Mouse (Mus musculus) layer of hippocampus, adult 8-10 months (tissue): ENCODE measurements around the gene Rfk. TPM values are rescaled to one million over a fixed set of nuclear protein-coding genes. Genes with fewer than 3 reads are reported as not detected.

Experiments used
- DNase-seq, 2 experiments: peaks; one replicate each; pipeline ENCODE4 v3.0.0; 2022; ENCODE audit warnings: low spot score in 2 of 2
- total RNA-seq, 4 experiments: library from RNA; stranded (reverse); gene quantifications; 2 replicates each; pipeline ENCODE4 v1.2.4; 2022

Rfk gene
- total RNA-seq, 4 experiments from 2014 or later: 61.7 to 77.9 (median 67.9) TPM

GRCm38 (mm10) chr19:17443581-17443980 is 49.7 kb downstream of the Rfk start:
- no peak for DNase-seq

Other genes starting within 250 kb of the Rfk start
- gene Gcnt1, start 21.2 kb upstream of the Rfk start, total RNA-seq: 1 to 10 TPM; 3.4 to 7.7 (median 4.9) TPM